Mouse (Mus musculus): ENCODE measurements around the gene Fsip1.

The Fsip1 gene

DNA sequence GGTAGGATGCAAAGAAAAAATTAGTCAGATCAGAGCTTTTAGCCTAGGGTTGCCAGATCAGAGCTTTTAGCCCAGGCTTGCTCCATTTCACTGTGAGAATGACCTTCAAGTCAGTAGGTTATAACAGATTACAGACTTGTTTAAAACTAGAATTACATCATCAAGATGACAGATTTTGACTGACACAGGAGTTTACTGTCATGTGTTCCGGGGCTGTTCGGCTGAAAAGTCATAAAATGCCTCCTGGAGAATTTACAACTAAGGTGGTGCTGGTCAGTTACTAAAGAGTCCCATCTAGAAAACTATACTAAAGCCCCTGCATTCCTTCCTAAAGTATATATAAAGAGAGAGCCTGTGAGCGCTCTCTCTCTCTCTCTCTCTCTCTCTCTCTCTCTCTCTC, 128.5 kb downstream of the Fsip1 start:
- ATAC-seq (ENCODE audit: insufficient number of reproducible peaks, low FRiP score, low TSS enrichment) = no peak

DNA sequence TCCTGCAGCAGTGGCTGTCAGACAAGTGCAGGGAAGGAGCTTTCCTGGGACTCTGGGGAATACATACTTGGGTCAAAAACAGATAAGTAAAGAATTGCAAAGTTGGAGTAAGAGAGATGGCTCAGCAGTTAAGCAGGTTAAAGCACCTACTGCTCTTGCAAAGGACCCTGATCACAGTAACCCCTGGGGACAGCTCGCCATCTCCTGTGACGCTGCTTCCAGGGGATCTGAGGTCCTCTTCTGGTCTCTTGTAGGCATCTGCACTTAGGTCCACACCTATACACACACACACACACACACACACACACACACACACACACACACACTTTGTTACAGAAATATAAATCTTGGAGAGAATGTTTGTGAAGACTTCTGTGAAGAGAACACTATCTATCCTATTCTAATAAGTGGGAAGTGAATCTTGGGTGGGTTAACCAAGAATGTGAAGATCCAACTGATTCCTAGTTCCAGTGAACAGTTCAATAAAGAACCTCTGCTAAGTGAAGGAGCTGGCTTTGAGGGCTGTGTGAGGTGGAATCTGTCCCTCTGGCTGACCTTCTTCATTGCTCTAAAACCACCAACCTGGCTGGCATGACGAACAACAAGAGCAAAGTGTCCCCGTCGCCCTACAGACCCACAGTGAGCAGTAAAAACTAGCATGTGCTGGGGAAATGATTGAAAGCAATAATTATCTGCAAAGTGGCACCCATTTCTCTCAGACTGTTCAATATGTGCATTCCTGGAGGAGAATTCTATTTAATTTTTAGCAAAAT, 129.1 kb downstream of the Fsip1 start:
- ATAC-seq (ENCODE audit: insufficient number of reproducible peaks, low FRiP score, low TSS enrichment) = no peak

DNA sequence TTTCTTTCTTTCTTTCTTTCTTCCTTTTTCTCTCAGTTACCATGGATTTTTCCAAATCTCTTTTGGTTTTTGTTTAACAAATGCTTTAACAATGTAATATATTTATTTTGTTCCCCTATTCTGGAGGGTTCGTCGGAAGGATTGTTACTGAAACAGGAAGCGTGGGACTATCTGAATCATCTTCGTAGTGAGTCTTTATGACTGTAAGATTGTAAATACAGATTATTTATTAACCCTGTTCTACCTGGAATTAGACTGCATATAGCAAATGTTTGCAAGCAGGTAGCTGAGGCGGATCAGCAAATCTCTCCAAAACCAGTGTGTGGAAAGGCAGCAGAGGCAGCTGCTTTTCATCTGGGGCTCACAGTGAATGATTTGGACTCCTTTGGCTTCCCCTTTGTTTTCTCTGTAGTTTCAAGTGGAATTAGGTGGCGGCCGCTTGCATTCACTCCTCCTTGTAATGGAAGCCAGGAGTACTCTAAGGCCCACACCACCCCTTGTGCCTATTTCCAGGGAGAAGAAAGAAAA, 130.8 kb downstream of the Fsip1 start:
- no peak for ATAC-seq (ENCODE audit: insufficient number of reproducible peaks, low FRiP score, low TSS enrichment)

DNA sequence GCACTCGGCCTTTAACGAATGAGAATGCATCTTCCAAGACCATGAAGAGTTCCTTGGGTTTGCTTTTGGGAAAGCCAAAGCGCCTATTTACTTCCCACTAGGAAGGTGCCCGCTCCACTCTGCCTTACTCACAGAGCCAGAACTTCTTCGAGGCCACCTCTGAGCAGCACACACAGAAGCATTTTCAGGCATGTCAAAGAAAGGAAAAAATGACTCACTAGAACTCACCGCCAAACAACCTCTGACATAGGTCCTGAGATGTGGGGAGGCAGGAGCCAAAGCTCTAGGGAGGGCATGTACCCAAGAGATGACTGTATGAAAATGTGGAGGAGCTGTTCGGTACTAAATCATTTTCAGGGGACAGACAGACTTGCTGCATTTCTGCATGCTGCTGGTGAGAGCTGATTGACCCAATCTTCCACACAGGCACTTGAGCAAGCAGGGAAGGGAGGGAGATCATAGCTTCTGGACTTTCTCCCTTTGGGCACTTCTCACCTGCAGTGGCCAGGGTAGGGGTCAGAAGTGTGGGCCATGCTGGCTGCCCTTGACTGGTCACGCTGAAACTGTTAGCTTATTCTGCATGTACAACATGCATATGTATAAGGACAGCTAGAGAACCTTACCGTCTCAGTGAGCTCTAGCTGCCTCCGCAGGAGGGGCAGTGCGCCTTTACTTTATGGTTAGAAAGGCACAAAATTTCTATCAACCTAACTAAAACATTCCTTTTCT, 131.4 kb downstream of the Fsip1 start:
- no peak for ATAC-seq (ENCODE audit: insufficient number of reproducible peaks, low FRiP score, low TSS enrichment)

DNA sequence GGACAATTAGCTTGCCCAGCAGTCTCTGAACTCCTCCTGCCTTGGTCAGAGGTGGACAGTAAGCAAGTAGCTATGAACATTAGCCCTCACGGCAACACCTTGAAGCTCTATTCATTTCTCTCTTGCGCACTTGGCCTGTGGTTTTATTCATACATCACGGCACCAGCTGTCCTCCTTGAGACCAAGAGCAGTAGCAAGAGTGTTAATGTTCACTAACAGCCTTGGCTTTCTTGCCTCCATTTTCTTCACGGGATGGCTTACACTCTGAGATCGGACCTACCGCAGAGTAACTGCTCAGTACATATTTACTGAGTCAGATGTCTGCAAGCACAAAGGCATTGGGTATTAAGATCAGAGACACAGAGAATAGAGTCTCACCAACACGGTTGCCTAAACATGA, 132.3 kb downstream of the Fsip1 start:
- ATAC-seq (ENCODE audit: insufficient number of reproducible peaks, low FRiP score, low TSS enrichment) = no peak

DNA sequence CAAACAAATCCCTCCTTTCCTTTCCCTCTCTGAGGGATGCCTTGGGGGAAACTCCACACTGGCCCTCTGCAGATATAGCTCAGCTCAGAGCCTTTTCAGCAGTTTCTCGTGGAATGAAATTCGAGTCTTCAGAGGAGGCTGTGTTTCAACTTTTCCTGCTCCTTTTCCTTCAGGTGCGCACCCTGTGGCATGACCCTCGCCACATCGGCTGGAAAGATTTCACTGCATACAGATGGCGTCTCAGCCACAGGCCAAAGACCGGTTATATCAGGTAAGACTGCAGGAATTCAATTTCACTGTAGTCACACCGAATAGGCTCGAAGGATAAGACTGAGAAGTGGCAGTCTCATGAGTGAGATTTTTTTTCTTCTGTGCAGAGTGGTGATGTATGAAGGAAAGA, 133.0 kb downstream of the Fsip1 start:
- no peak for ATAC-seq (ENCODE audit: insufficient number of reproducible peaks, low FRiP score, low TSS enrichment)

DNA sequence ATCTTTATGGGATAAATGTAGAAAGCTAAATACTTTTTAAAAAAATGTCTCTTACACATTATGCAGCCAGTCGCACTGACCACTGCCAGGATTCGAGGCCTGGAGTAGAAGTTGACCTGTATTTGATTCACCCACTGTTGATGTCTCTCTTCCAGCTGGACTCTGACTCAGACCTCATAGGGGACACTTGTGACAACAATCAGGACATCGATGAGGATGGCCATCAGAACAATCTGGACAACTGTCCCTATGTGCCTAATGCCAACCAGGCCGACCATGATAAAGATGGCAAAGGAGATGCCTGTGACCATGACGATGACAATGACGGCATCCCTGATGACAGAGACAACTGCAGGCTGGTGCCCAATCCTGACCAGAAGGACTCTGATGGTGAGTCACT, 134.5 kb downstream of the Fsip1 start:
- no peak for ATAC-seq (ENCODE audit: insufficient number of reproducible peaks, low FRiP score, low TSS enrichment)

DNA sequence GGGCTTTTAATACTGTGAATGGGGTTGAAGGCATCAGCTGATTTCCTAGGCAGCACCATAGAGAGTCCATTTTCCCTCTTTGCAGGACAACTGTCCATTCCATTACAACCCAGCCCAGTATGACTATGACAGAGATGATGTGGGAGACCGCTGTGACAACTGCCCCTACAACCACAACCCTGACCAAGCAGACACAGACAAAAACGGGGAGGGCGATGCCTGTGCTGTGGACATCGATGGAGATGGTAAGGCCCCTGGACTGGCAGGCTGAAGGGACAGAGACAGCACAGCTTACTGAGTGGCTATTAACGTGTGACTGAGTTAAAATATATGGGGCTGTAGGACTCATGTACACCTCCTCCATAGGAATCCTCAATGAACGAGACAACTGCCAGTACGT, 136.0 kb downstream of the Fsip1 start:
- no peak for ATAC-seq (ENCODE audit: insufficient number of reproducible peaks, low FRiP score, low TSS enrichment)

DNA sequence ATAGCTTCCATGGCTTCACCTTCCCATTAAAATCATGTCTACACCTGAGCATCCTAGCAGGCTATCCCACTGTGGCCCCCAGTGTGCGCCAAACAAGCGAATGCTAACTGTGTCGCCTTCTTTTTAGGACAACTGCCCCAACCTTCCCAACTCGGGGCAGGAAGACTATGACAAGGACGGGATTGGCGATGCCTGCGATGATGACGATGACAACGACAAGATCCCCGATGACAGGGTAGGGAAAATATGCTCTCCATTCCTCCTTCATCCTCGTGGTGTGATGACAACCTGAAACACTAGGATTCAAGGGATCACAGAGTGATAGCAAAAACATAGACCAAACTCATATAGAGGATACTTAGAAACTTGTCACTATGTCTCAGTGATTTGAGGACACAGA, 136.7 kb downstream of the Fsip1 start:
- ATAC-seq (ENCODE audit: insufficient number of reproducible peaks, low FRiP score, low TSS enrichment) = no peak

DNA sequence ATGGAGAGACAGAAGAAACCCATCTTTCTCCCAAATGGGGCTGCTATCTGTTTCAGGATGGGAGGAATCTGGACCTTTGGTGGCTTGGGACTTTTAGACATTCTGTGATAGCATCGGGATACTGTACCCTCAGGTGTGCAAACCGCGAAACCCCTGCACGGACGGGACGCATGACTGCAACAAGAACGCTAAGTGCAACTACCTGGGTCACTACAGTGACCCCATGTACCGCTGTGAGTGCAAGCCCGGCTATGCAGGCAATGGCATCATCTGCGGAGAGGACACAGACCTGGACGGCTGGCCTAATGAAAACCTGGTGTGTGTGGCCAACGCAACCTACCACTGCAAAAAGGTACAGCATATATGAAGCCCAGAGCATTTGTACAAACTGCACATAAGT, 137.1 kb downstream of the Fsip1 start:
- ATAC-seq (ENCODE audit: insufficient number of reproducible peaks, low FRiP score, low TSS enrichment) = no peak

DNA sequence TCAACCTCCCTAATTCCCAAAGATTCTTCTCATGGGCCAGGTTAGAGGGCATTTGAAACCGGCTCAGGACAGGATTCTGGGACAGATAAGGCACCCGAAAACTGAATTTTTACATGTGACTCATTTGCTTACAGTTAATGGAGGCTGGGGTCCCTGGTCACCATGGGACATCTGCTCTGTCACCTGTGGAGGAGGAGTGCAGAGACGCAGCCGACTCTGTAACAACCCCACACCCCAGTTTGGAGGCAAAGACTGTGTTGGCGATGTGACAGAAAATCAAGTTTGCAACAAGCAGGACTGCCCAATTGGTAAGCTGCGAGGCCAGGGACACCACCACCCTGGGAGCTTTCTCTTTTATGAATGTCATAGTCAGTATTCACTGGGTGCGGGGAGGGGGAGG, 138.3 kb downstream of the Fsip1 start:
- ATAC-seq (ENCODE audit: insufficient number of reproducible peaks, low FRiP score, low TSS enrichment) = no peak

DNA sequence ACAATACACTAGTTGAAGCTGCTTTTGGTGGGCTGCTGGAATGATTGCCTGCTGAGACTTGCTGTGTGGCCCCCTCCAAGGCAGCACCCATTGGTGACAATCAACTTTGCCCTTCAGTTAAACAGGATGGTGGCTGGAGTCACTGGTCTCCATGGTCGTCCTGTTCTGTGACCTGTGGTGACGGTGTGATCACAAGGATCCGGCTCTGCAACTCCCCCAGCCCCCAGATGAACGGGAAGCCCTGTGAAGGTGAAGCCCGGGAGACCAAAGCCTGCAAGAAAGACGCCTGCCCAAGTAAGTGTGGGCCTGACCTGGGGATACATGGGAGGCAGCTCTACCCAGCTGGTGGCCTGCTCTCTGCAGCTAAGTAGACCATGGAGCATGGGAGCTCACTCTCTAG, 138.7 kb downstream of the Fsip1 start:
- ATAC-seq (ENCODE audit: insufficient number of reproducible peaks, low FRiP score, low TSS enrichment) = no peak

DNA sequence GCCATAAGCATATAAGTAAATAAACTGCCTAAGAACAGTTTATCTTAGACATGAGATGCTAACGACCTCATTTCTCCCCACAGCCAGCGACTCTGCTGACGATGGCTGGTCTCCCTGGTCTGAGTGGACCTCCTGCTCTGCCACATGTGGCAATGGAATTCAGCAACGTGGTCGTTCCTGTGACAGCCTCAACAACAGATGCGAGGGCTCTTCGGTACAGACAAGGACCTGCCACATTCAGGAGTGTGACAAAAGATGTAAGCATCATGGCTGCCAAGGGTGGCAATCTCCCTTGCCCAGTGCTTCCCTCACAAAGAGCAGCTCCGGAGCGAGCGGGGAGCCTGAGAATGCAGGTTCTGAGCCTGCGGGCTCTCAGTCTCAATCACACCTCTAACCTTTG, 139.4 kb downstream of the Fsip1 start:
- no peak for ATAC-seq (ENCODE audit: insufficient number of reproducible peaks, low FRiP score, low TSS enrichment)

DNA sequence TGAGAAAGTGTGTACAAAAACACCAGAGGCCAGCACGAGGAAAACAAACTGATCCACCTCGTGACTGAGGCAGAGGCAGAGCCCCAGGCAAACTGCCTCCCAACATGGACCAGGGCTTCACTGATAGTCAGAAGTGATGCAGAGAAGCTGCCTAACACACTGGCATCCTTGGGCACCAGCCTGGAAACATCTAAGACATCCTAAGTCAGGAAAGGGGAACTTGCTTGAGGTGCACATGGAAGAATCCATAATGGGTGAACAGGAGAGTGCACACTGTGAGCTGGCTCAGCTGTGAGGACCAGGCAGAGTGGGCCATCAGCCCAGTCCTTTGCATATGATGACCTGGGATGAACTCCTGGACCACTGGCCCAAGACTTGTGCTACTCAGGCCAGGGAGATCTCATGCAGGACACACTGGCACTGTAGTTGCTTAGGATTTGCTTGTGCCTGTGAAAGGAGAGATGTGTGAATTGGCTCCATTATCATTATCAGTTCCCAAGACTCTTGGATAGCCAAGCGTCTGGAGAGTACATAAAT, 139.9 kb downstream of the Fsip1 start:
- ATAC-seq (ENCODE audit: insufficient number of reproducible peaks, low FRiP score, low TSS enrichment) = no peak

DNA sequence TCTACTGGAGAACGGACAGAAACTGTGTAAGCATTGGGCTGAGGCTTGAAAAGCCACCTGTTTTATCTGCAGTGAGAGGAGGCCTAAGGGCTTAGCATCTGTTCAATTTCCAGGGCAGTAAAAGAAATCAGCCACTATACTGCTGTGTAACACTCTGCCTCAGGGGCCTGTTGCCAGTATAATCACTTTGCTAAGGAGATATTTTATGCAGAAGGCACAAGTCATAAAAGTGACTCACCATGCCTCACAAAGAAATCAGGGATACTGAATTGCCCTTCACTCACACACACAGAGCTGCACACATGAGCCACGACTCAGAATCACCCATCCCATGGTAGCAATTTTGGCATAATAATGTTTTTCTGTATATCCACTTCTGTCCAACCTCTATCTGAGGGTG, 140.6 kb downstream of the Fsip1 start:
- no peak for ATAC-seq (ENCODE audit: insufficient number of reproducible peaks, low FRiP score, low TSS enrichment)

DNA sequence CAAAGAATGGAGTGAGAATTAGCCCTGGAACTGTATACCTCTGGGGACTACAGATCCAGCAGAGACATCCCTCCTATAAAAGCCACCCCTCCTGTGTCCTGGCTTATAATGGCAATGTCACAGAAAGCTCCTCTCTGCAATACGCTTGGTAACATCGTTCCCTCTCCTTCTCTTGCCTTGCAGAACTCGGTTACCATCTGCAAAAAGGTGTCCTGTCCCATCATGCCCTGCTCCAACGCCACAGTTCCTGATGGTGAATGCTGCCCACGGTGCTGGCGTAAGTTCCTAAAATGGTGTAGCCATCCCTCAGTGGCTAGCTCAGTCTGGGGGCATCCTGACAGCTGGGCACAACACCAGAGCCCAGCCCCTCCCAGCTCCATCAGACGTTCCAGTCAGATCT, 141.1 kb downstream of the Fsip1 start:
- no peak for ATAC-seq (ENCODE audit: insufficient number of reproducible peaks, low FRiP score, low TSS enrichment)

DNA sequence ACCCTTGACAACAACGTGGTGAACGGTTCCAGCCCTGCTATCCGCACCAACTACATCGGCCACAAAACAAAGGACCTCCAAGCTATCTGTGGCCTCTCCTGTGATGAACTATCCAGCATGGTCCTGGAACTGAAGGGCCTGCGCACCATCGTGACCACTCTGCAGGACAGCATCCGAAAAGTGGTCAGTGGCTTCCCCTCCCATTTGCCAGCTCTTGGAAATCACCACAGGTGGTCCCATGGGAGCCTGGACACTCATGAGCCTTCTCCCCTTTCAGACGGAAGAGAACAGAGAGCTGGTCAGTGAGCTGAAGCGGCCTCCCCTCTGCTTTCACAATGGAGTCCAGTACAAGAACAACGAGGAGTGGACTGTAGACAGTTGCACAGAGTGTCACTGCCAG, 142.1 kb downstream of the Fsip1 start:
- ATAC-seq (ENCODE audit: insufficient number of reproducible peaks, low FRiP score, low TSS enrichment) = no peak

DNA sequence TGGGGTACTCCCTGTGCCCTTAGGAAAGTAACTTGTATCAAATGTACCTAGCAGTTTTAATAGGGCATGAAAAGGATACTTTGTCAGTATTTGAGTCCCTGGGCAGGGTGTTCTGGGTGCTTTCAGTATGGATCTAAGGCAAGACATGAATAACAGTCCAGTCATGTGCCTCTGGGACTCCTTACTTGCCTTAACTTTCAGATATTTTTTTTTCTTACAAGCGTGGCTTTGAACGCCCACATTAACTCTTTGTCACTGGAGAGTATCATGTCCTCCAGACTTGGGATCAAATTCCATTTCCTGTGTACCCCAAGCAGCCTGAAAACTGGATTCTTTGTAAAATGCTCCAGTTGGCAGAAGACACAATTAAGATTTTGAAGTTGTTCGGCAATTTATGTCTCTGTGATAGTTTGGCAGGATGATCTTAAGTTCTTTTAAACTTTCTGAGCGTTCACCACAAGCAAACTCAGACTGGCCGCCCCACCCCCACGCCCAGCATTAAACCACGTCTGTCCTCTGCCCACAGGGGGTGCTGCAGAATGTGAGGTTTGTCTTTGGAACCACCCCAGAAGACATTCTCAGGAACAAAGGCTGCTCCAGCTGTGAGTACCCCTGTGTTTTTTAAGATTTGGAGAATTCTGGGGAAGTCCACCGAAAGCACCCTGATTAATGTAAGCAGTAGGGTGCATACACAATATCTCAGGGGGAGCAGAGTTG, 142.8 kb downstream of the Fsip1 start:
- ATAC-seq (ENCODE audit: insufficient number of reproducible peaks, low FRiP score, low TSS enrichment) = no peak

DNA sequence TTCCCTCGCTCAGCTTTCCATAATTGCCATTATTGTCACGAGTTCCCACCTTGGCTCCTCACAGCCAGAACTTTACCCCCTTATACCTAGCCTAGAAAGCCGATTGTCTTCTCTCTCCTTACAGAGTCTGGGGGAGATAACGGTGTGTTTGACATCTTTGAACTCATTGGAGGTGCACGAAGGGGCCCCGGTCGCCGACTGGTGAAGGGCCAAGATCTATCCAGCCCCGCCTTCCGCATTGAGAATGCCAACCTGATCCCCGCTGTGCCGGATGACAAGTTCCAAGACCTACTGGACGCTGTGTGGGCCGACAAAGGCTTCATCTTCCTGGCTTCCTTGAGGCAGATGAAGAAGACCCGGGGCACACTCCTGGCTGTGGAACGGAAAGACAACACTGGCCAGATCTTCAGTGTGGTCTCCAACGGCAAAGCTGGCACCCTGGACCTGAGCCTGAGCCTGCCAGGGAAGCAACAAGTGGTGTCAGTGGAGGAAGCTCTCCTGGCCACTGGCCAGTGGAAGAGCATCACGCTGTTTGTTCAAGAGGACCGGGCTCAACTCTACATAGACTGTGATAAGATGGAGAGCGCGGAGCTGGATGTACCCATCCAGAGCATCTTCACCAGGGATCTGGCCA, 143.8 kb downstream of the Fsip1 start:
- ATAC-seq (ENCODE audit: insufficient number of reproducible peaks, low FRiP score, low TSS enrichment) = no peak

DNA sequence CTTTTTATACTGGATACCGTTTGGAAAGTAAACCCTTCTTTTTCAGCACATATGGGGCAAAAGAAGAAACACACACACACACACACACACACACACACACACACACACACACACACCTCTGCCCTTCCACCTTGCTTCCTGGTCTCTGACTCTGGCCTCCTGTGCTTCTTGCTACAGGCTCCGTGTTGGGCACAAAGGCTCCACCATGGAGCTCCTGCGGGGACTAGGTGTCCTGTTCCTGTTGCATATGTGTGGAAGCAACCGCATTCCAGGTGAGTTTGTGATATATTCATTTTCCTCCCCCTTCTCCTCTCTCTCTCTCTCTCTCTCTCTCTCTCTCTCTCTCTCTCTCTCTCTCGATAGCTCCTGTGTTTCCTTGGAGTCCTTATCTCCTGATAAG, 144.3 kb downstream of the Fsip1 start:
- no peak for ATAC-seq (ENCODE audit: insufficient number of reproducible peaks, low FRiP score, low TSS enrichment)
